Mouse (Mus musculus) liver, adult (tissue): ENCODE data around the gene Rpl22l1.

Experiments used
- GATA4 ChIP-seq: IDR thresholded peaks from 2 replicates; pipeline ENCODE4 v1.6.1; 2014; ENCODE audit warnings: mild to moderate bottlenecking, low read length; ENCODE audit not compliant: insufficient replicate concordance

Rpl22l1 gene

GRCm38 (mm10) chr3:28814361-28814760, 9.1 kb downstream of the Rpl22l1 start:
- TF ChIP-seq GATA4: no peak

GRCm38 (mm10) chr3:28816010-28816540, 10.8 kb downstream of the Rpl22l1 start:
- no peak for TF ChIP-seq GATA4

- TF ChIP-seq GATA4: no peak
These were observed 21.0 kb downstream of the Rpl22l1 start for GRCm38 (mm10) chr3:28826272-28826671.

- no peak for TF ChIP-seq GATA4
These were observed 22.4 kb downstream of the Rpl22l1 start for GRCm38 (mm10) chr3:28827605-28828004.

GRCm38 (mm10) chr3:28829454-28829853, 24.2 kb downstream of the Rpl22l1 start:
- no peak for TF ChIP-seq GATA4

GRCm38 (mm10) chr3:28836796-28837371, 31.6 kb downstream of the Rpl22l1 start:
- TF ChIP-seq GATA4: no peak

- TF ChIP-seq GATA4: no peak
These were observed 36.8 kb downstream of the Rpl22l1 start for GRCm38 (mm10) chr3:28841886-28842649.

- no peak for TF ChIP-seq GATA4
These were observed 38.0 kb downstream of the Rpl22l1 start for GRCm38 (mm10) chr3:28843231-28843630.

- no peak for TF ChIP-seq GATA4
These were observed 41.9 kb downstream of the Rpl22l1 start for GRCm38 (mm10) chr3:28847115-28847514.
